Mouse (Mus musculus) telencephalon, adult 2 months (tissue): ENCODE data around the gene Gckr.
"Not testable (repeated sequence)": the region's sequence is repeated elsewhere in the genome, so short reads cannot be mapped to it uniquely, and the experiment has no call there.

Experiments used
- DNase-seq: peaks from one replicate; pipeline ENCODE4 v3.0.0-alpha.2; 2011; ENCODE audit warnings: low read depth, low spot score

Gene Gckr

GRCm38 (mm10) chr5:31295606-31296141, 1.6 kb upstream of the Gckr start, which contains the start of gene Fndc4:
Gene Fndc4, minus strand, starts transcription at chr5:31296080.
- DNase-seq, result peak; percentile 28

GRCm38 (mm10) chr5:31297981-31298380, 738 bp downstream of the Gckr start:
- no peak for DNase-seq

GRCm38 (mm10) chr5:31298486-31298885, 1.2 kb downstream of the Gckr start:
- no peak for DNase-seq

GRCm38 (mm10) chr5:31301866-31302265, 4.6 kb downstream of the Gckr start:
- no peak for DNase-seq

GRCm38 (mm10) chr5:31303093-31303492, 5.8 kb downstream of the Gckr start:
- DNase-seq, result peak; percentile 64

- DNase-seq, result no peak
Observed at GRCm38 (mm10) chr5:31312806-31313205, 15.6 kb downstream of the Gckr start.

- DNase-seq, result no peak
Observed at GRCm38 (mm10) chr5:31322776-31323175, 25.5 kb downstream of the Gckr start.

- no peak for DNase-seq
Observed at GRCm38 (mm10) chr5:31324085-31324484, 26.8 kb downstream of the Gckr start.

GRCm38 (mm10) chr5:31326850-31327249, 29.6 kb downstream of the Gckr start:
- no peak for DNase-seq

GRCm38 (mm10) chr5:31328255-31328654, 31.0 kb downstream of the Gckr start:
- peak; percentile 12 for DNase-seq

GRCm38 (mm10) chr5:31357586-31357985, 60.3 kb downstream of the Gckr start:
- not testable (repeated sequence) for DNase-seq

- no peak for DNase-seq
Observed at GRCm38 (mm10) chr5:31360955-31361354, 63.7 kb downstream of the Gckr start.
